Mouse (Mus musculus): Measurements from ENCODE around the gene Phldb2.

The Phldb2 gene

DNA sequence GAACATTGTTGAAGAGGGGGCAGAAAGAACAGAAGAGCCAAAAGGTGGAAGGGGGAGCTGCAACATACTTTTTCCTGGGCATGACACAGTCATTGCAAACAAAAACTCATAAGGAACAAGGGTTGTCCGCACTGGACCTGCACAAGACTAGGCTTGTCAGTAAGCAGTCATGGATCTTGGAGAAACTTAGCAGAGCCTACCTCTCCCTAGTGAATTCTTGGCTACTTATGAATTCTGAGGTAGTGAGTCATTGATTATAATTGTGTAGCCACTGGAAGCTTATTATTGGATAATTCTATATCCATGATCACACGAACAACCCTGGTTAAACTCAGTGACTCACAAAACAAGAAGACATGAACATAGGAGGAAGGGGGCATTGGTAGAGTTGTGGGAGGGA lies 7.1 kb downstream of the Phldb2 start:
- no peak for DNase-seq

GRCm38 (mm10) chr16:45945649-45946048 lies 7.7 kb downstream of the Phldb2 start:
- no peak for DNase-seq

GRCm38 (mm10) chr16:45945174-45945631 lies 8.2 kb downstream of the Phldb2 start:
- no peak for DNase-seq

- no peak for DNase-seq
These were observed 11.1 kb downstream of the Phldb2 start for GRCm38 (mm10) chr16:45942169-45942891.

DNA sequence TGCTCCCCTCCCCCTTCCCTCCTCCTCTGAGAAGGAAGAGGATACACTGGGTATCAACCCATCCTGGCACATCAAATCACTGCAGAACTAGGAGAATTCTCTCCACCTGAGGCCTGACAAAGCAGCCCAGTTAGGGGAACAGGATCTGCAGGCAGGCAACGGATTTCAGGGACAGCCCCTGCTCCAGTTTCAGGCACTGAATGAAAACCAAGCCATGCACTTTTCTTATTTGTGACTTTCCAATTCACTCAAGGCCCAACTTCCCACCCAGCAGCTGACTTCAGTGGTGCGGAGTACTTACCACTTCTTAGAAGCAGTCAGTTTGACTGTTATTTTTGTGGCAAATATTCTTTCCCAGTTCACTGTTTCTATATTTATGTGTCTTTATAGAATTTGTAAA lies 12.7 kb downstream of the Phldb2 start:
- DNase-seq, result no peak

- no peak for DNase-seq
These were observed 14.0 kb downstream of the Phldb2 start for GRCm38 (mm10) chr16:45939436-45939835.

- no peak for DNase-seq
These were observed 16.0 kb downstream of the Phldb2 start for GRCm38 (mm10) chr16:45937381-45937780.

- no peak for DNase-seq
These were observed 16.9 kb downstream of the Phldb2 start for GRCm38 (mm10) chr16:45936521-45936920.

- DNase-seq, result no peak
These were observed 17.4 kb downstream of the Phldb2 start for GRCm38 (mm10) chr16:45935956-45936483.

- DNase-seq, result no peak
These were observed 18.5 kb downstream of the Phldb2 start for GRCm38 (mm10) chr16:45934721-45935407.

GRCm38 (mm10) chr16:45930308-45930707 lies 23.1 kb downstream of the Phldb2 start:
- DNase-seq, result no peak

DNA sequence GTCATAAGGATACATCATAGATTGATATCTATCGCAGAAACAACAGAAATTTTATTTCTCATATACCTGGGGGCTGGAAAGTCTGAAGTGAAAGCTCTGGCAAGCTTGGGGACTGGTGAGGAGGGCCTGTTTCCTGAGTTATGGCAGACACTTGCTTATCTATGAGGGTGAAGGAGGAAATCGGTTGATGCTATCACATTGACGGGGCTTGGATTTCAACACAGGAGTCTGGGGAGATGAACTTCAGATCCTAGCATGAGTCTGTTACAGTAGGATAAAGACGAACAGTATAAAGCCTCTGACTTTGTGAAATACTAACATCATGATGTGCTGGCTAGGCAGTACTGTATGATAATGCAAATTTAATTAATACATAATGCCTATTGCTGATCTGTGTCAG lies 25.3 kb downstream of the Phldb2 start:
- DNase-seq, result no peak

- DNase-seq, result peak; percentile 53 to 76
These were observed 25.8 kb downstream of the Phldb2 start for GRCm38 (mm10) chr16:45927601-45928000.

DNA sequence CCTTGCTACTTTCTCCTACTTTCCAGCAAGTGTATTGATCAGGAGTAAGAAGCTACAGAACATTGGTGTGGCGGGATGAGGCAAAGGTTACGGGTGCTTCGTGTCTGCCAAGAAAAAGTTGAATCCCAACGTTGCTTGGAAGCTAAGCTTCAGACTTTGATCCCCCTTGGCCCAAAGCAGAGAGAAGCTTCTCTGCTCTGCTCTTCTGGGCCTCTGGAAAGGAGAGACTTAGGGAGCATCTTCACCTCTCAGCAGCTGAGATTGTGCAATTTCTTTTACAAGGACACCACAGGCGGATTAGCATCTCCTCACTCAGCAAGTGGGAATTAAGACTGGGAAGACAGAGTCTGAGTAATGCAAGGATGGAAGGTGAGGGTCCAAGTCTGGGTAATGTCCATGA lies 26.5 kb downstream of the Phldb2 start:
- no peak for DNase-seq

DNA sequence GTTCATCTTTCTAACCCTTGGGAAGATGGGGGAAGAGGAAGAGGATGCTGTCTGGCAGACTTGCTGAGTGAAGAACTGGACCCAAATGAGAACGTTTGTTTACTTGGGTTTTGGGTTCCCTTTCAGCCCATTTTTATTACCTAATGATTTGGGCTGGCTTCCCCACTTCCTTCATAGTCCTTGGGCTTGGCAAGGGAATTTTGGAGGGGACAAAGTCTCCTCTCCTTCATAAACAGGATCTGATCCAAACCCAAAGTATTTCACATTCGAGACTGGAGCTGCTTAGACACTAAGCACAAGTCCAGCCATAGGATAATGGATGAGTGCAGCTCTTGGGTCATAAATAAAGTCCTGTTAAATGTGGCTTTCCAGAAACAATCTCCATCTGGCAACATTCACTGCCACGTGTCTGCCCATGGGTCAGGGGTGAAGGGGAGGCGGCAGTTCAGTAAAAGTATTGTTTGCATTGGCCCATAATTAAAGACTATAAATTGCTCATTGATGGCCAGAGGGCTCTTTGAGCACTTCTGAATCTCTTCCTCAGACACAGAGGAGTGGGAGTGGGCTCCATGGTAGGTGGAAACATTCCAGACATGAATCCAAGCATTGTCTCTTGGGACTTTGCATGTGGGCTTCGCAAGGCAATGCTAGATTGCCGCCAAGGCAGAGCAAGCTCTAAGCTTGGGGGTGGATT lies 29.5 kb downstream of the Phldb2 start:
- DNase-seq, result no peak

- peak; percentile 48 to 61 for DNase-seq
These were observed 30.7 kb downstream of the Phldb2 start for GRCm38 (mm10) chr16:45922546-45923229.

GRCm38 (mm10) chr16:45919572-45919971 lies 33.8 kb downstream of the Phldb2 start:
- peak in 1 of 2 experiments; percentile 16 for DNase-seq

DNA sequence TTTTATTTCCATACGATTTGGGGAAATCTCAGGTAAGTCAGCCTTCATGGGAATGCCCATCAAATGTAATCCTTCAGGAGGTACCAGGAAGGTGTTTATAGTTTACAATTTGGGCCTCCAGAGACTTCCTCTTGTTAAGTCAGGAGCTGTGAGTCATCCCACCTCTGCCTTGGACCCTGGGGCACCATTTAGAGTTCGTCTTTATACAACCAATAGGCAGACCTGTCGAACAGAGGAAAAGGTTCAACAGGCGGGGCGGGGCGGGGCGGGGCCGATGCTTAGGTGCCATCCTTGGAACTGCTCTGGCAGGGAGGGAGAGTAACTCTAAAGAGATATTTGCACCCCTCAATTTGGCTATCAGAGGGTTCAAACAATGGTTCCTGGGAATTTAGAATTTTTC lies 49.8 kb downstream of the Phldb2 start:
- no peak for DNase-seq

GRCm38 (mm10) chr16:45898459-45898858 lies 54.9 kb downstream of the Phldb2 start:
- peak in 1 of 2 experiments; percentile 51 for DNase-seq

- no peak for DNase-seq
These were observed 56.8 kb downstream of the Phldb2 start for GRCm38 (mm10) chr16:45896587-45896986.

DNA sequence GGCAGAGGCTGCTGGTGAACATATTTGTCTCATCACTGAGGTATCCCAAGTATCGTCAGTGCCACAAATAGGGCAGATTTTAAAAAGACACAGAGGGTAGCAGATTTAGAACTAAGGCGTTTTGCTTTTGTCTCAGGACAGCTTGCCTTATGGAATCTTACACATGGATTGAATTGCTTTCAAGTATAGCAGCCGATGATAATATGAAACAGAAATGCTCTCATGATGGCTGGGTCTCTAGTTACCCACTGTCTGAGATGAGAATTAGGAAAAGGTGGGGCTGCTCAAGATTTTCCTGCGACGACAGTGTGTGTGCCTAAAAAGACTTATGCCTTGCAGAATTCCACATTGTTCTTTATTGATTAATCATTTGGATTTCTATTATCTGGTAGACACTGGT lies 58.4 kb downstream of the Phldb2 start:
- no peak for DNase-seq

GRCm38 (mm10) chr16:45893796-45894195 lies 59.6 kb downstream of the Phldb2 start:
- peak; percentile 15 to 49 for DNase-seq

DNA sequence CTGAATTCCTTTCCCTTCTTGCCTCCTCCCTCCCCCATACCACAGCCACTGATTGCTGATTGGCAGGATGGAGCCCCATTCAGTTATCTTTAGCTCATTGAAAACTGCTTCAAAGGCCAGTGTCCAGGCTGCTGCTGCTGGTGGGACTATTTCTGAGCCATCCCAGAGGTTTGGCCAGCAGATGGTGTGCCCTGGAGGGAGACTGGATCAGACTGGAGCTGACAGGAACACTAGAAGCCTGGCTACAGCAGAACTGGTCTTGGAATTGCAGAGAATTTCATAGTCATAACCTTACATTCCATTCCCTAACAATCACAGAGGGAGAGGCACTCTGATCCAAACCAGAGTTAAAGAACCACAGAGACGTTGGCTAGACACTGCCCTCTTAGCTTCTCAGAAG lies 60.5 kb downstream of the Phldb2 start:
- peak; percentile 14 to 33 for DNase-seq
